Mouse (Mus musculus) lung, embryonic 16.5 days (tissue): Measurements from ENCODE around the gene Tcerg1l. TPM values are rescaled to one million over a fixed set of nuclear protein-coding genes. Genes with fewer than 3 reads are reported as not detected.

ENCODE experiments used
- ATAC-seq: fragments of 200-750 bp; cut with Nextera tagmentation; 2 replicates; pipeline ENCODE4 v1.8.0; 2017; ENCODE audit warnings: low read depth, mild to moderate bottlenecking, moderate library complexity
- H3K27ac ChIP-seq: fragments of 300-500 bp; sonication (generic); 2 replicates; pipeline ENCODE4 v1.5.1; 2014; ENCODE audit warnings: mild to moderate bottlenecking, control low read depth, low read length
- H3K27me3 ChIP-seq: fragments of 300-500 bp; sonication (generic); 2 replicates; pipeline ENCODE4 v1.6.1; 2014; ENCODE audit warnings: low read depth, low read length, mixed read lengths; ENCODE audit not compliant: control insufficient read depth, insufficient read depth
- H3K36me3 ChIP-seq: fragments of 300-500 bp; sonication (generic); 2 replicates; pipeline ENCODE4 v1.6.1; 2014; ENCODE audit warnings: low read length; ENCODE audit not compliant: control insufficient read depth, insufficient read depth
- H3K4me1 ChIP-seq: fragments of 300-500 bp; sonication (generic); replicated peaks from 2 replicates; pipeline ENCODE4 v1.6.1; 2014; ENCODE audit warnings: low read length, mixed read lengths; ENCODE audit not compliant: control insufficient read depth, insufficient read depth
- H3K4me2 ChIP-seq: fragments of 300-500 bp; sonication (generic); 2 replicates; pipeline ENCODE4 v1.6.1; 2014; ENCODE audit warnings: low read depth, low read length, control low read depth
- H3K4me3 ChIP-seq: fragments of 300-500 bp; sonication (generic); 2 replicates; pipeline ENCODE4 v1.5.1; 2014; ENCODE audit warnings: mild to moderate bottlenecking, low read length, control low read depth
- H3K9ac ChIP-seq: fragments of 300-500 bp; sonication (generic); 2 replicates; pipeline ENCODE4 v1.6.1; 2014; ENCODE audit warnings: low read length, control low read depth
- H3K9me3 ChIP-seq: fragments of 300-500 bp; sonication (generic); 2 replicates; pipeline ENCODE4 v1.6.1; 2016; ENCODE audit warnings: low read length; ENCODE audit not compliant: control insufficient read depth
- WGBS: fragments of 180-500 bp; shearing (Covaris S2); extraction: QIAGEN DNeasy Blood & Tissue Kit; methylation state at CpG from one replicate; pipeline ENCODE4 v1.1.7; 2014; 5-methylcytosine and 5-hydroxymethylcytosine counted together
- polyA plus RNA-seq: library from polyadenylated mRNA; unstranded; fragments of >200 nt; fragmentation: Nextera tagmentation; extraction: Ambion mirVana; gene quantifications from 2 replicates; pipeline ENCODE4 v1.2.1, GENCODE M21; 2015

Tcerg1l gene
- polyA plus RNA-seq, 1 experiment from 2014 or later = 0.41 TPM

- ATAC-seq = no peak
- H3K9ac ChIP-seq = no peak overlapping the region
- H3K4me2 ChIP-seq = no peak overlapping the region
- H3K4me1 ChIP-seq = no peaks in the 10 kb centered on the region
- no peaks in the 10 kb centered on the region for H3K27me3 ChIP-seq
- no peaks in the 10 kb centered on the region for H3K9me3 ChIP-seq
- 74% methylated on average over 4 of the region's 4 CpGs for WGBS
- no peak overlapping the region for H3K4me3 ChIP-seq
- no peaks in the 10 kb centered on the region for H3K36me3 ChIP-seq
- no peak overlapping the region for H3K27ac ChIP-seq
These were observed 64.9 kb downstream of the Tcerg1l start for GRCm38 (mm10) chr7:138332504-138333168.

GRCm38 (mm10) chr7:138331266-138331665 lies 66.3 kb downstream of the Tcerg1l start:
- Histone ChIP-seq H3K36me3 (no peaks in the 10 kb centered on the region), H3K27ac (no peak overlapping the region), H3K4me1 (no peaks in the 10 kb centered on the region), H3K27me3 (no peaks in the 10 kb centered on the region), H3K9me3 (no peaks in the 10 kb centered on the region), H3K9ac (no peak overlapping the region), H3K4me2 (no peak overlapping the region), H3K4me3 (no peak overlapping the region)
- 82% methylated on average over 3 of the region's 3 CpGs for WGBS
- ATAC-seq = no peak

DNA sequence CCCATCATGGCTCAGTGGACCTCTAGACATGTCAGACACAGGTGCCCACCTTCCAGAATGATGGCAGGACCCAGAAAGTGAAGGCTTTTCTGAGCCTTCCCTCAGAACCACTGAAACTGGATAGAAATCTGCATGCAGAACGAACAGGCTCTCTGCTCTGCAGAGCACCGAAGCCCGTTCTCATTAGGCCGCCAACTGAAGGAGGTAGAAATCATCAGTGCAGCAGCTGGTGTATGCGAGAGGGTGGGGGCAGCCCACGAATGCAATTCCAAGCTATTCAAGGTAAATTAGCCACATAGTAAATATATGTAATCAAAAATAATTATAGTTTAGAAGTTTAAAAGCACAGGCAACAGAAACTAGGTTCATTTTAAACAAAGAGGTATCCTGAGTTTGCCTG lies 68.9 kb downstream of the Tcerg1l start:
- Histone ChIP-seq H3K4me2 (no peak overlapping the region), H3K9ac (no peak overlapping the region), H3K36me3 (no peaks in the 10 kb centered on the region), H3K4me1 (no peaks in the 10 kb centered on the region), H3K27me3 (no peaks in the 10 kb centered on the region), H3K9me3 (no peaks in the 10 kb centered on the region), H3K4me3 (no peak overlapping the region), H3K27ac (no peak overlapping the region)
- 79% methylated on average over 6 of the region's 6 CpGs for WGBS
- ATAC-seq = no peak

DNA sequence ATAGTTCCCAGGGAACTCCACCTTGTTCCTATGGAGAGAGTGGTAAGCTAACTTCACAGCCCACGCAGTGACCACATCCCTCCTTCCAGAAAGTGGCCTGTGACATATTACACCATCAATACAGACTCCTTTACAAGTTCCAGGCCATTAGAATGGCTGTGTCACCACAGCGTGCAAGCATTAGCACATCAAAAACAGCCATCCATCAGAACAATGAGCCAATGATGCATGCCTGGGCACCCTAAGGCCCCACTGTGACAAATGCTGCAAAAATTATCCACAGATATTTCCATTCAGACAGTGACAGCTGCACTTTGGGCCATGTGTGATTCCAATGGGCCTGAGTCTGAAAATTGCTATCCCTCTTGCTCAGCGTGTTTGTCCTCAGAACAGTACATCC lies 70.8 kb downstream of the Tcerg1l start:
- 70% methylated on average over 3 of the region's 3 CpGs for WGBS
- no peak overlapping the region for H3K9ac ChIP-seq
- no peak for ATAC-seq
- no peaks in the 10 kb centered on the region for H3K9me3 ChIP-seq
- H3K27me3 ChIP-seq = no peaks in the 10 kb centered on the region
- no peaks in the 10 kb centered on the region for H3K4me1 ChIP-seq
- no peak overlapping the region for H3K4me2 ChIP-seq
- no peaks in the 10 kb centered on the region for H3K36me3 ChIP-seq
- H3K4me3 ChIP-seq = no peak overlapping the region
- no peak overlapping the region for H3K27ac ChIP-seq

GRCm38 (mm10) chr7:138313733-138314132 lies 83.8 kb downstream of the Tcerg1l start:
- Histone ChIP-seq H3K4me1 (no peaks in the 10 kb centered on the region), H3K36me3 (no peaks in the 10 kb centered on the region), H3K9ac (no peak overlapping the region), H3K4me2 (no peak overlapping the region), H3K27me3 (no peaks in the 10 kb centered on the region), H3K4me3 (no peak overlapping the region), H3K9me3 (no peaks in the 10 kb centered on the region), H3K27ac (no peak overlapping the region)
- WGBS = 72% methylated on average over 1 of the region's 1 CpGs
- ATAC-seq = no peak

- Histone ChIP-seq H3K36me3 (no peaks in the 10 kb centered on the region), H3K4me3 (no peak overlapping the region), H3K9ac (no peak overlapping the region), H3K27ac (no peak overlapping the region), H3K4me2 (no peak overlapping the region), H3K27me3 (no peaks in the 10 kb centered on the region), H3K4me1 (no peaks in the 10 kb centered on the region), H3K9me3 (no peaks in the 10 kb centered on the region)
- 75% methylated on average over 3 of the region's 3 CpGs for WGBS
- ATAC-seq = no peak
These were observed 91.4 kb downstream of the Tcerg1l start for GRCm38 (mm10) chr7:138306126-138306525.

DNA sequence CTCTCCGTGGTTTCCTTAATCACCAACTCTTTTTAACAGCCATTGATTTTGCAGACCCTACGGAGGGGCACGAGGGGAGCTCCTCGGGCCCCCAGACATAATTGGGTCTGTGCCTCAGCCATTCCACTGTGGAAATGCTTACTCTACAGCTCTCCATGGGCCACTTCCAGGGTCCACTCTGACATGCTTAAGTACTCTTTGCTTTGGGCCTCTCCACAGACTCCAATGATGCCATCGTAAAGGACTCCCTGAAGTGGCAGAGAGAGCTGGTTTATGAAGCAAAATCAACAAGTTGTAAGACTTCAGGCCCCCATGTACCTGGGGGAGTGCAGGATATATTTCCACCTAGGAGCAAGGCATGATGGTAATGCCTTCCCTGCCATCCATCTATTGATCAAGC lies 112.7 kb downstream of the Tcerg1l start:
- Histone ChIP-seq H3K9ac (no peak overlapping the region), H3K9me3 (no peaks in the 10 kb centered on the region), H3K4me3 (no peak overlapping the region), H3K4me2 (no peak overlapping the region), H3K36me3 (no peaks in the 10 kb centered on the region), H3K4me1 (peaks cover 2% of the 10 kb centered on the region; the same call in 1 of the 2 replicates), H3K27ac (no peak overlapping the region), H3K27me3 (no peaks in the 10 kb centered on the region)
- peak; percentile 59; the same call in 1 of the 2 replicates for ATAC-seq
- WGBS = 64% methylated on average over 5 of the region's 5 CpGs

DNA sequence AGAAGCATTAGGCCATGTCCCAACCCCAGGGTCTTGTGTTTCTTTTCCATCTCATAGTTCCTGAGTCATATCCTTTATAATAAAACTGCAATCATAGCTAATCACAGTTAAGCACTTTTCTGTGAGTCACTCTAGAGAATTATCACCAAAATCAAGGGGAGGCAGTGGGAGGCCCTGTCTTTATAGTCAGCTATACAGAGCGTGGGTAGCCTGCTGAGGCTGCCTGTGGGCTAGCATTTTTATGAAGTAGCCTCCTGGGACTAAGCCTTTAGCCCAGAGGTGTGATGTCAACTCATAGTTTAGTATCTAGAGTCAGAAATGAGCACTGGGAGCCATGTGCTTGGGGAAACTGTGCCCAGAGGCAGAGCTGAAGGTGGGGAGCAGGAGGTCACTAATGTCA lies 122.3 kb downstream of the Tcerg1l start:
- H3K4me1 ChIP-seq = no peaks in the 10 kb centered on the region
- no peaks in the 10 kb centered on the region for H3K36me3 ChIP-seq
- H3K4me3 ChIP-seq = no peak overlapping the region
- no peak overlapping the region for H3K9ac ChIP-seq
- 76% methylated on average over 1 of the region's 1 CpGs for WGBS
- H3K9me3 ChIP-seq = no peaks in the 10 kb centered on the region
- H3K27ac ChIP-seq = no peak overlapping the region
- no peak overlapping the region for H3K4me2 ChIP-seq
- no peaks in the 10 kb centered on the region for H3K27me3 ChIP-seq
- ATAC-seq = no peak

DNA sequence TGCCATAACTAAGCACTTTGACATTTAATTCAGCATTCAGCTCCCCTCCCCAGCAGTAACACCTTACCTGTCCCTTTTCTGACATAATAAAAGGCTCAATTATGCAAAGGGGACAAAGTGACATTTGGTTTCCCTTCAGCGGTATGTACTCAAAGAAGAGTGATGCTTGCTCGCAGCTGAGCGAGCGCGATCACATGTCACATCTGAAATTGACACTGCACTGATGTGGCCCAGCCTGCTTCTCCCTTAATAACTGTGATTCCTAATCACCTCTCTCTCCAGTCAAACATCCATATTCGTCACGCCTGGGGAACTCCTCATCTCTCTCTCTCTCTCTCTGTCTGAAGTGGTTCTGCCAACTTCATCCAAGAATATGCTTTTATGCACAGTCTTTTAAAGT lies 126.2 kb downstream of the Tcerg1l start:
- ATAC-seq = no peak
- WGBS = 71% methylated on average over 7 of the region's 7 CpGs
- no peaks in the 10 kb centered on the region for H3K4me1 ChIP-seq

GRCm38 (mm10) chr7:138269386-138269785 lies 128.1 kb downstream of the Tcerg1l start:
- ATAC-seq = no peak
- Histone ChIP-seq H3K4me1 (no peaks in the 10 kb centered on the region), H3K4me3 (no peak overlapping the region), H3K27me3 (no peaks in the 10 kb centered on the region), H3K36me3 (no peaks in the 10 kb centered on the region), H3K27ac (no peak overlapping the region), H3K9ac (no peak overlapping the region), H3K4me2 (no peak overlapping the region), H3K9me3 (no peaks in the 10 kb centered on the region)
- WGBS = 85% methylated on average over 8 of the region's 8 CpGs

More for the DNA sequence above, 126.2 kb downstream of the Tcerg1l start:
- Histone ChIP-seq H3K9ac (no peak overlapping the region), H3K36me3 (no peaks in the 10 kb centered on the region), H3K27ac (no peak overlapping the region), H3K4me2 (no peak overlapping the region), H3K27me3 (no peaks in the 10 kb centered on the region), H3K9me3 (no peaks in the 10 kb centered on the region), H3K4me3 (no peak overlapping the region)
